Mouse (Mus musculus): Measurements from ENCODE around the gene Lat. TPM values are rescaled to one million over a fixed set of nuclear protein-coding genes. Genes with fewer than 3 reads are reported as not detected.
"Not testable (repeated sequence)": the region's sequence is repeated elsewhere in the genome, so short reads cannot be mapped to it uniquely, and the experiment has no call there.

Gene Lat
- total RNA-seq, 2 experiments from 2014 or later = 0.84 to 1.6 TPM

GRCm38 (mm10) chr7:126339521-126339971 lies 29.8 kb downstream of the Lat start:
- DNase-seq = peak in 1 of 2 experiments; percentile 10
- intact Hi-C loops (cut with DNase I) = no loop called here

- DNase-seq = no peak
- intact Hi-C loops (cut with DNase I) = no loop called here
These were observed 30.5 kb downstream of the Lat start for GRCm38 (mm10) chr7:126338906-126339305.

- intact Hi-C loops (cut with DNase I) = no loop called here
- DNase-seq = no peak
These were observed 33.8 kb downstream of the Lat start for GRCm38 (mm10) chr7:126335556-126335955.

GRCm38 (mm10) chr7:126332691-126333090 lies 36.7 kb downstream of the Lat start:
- intact Hi-C loops (cut with DNase I) = no loop called here
- DNase-seq = no peak

GRCm38 (mm10) chr7:126330693-126331092 lies 38.7 kb downstream of the Lat start:
- DNase-seq = no peak
- intact Hi-C loops (cut with DNase I) = no loop called here

- DNase-seq = no peak
- intact Hi-C loops (cut with DNase I) = no loop called here
These were observed 39.3 kb downstream of the Lat start for GRCm38 (mm10) chr7:126329907-126330645.

- intact Hi-C loops (cut with DNase I); DNase-seq: not testable (repeated sequence)
These were observed 40.5 kb downstream of the Lat start for GRCm38 (mm10) chr7:126328848-126329247.

- not testable (repeated sequence) for DNase-seq
- intact Hi-C loops (cut with DNase I) = loop anchor here (2.0 kb wide), 1 partner anchor 203 kb away; no protein-coding TSS in a partner anchor
These were observed 43.6 kb downstream of the Lat start for GRCm38 (mm10) chr7:126325576-126326273.

GRCm38 (mm10) chr7:126324791-126325190 lies 44.6 kb downstream of the Lat start:
- peak; percentile 7 to 15 for DNase-seq
- intact Hi-C loops (cut with DNase I) = loop anchor here (2.0 kb wide), 1 partner anchor 204 kb away; no protein-coding TSS in a partner anchor

GRCm38 (mm10) chr7:126323729-126324128 lies 45.6 kb downstream of the Lat start:
- peak; percentile 79 to 89 for DNase-seq
- intact Hi-C loops (cut with DNase I) = loop anchor here (1.0 to 2.0 kb wide), 2 partner anchors 55 to 205 kb away; no protein-coding TSS in a partner anchor

- intact Hi-C loops (cut with DNase I) = no loop called here
- no peak for DNase-seq
These were observed 55.1 kb downstream of the Lat start for GRCm38 (mm10) chr7:126314273-126314672.

Small RNAs within 50 kb of the gene (microRNA-seq; reads per million reads assigned to microRNA genes)
- gene Mir7058 = 0 to 0.24 reads per million in 2 experiments

Other genes with a start within 250 kb of the Lat start
- gene Xpo6, start 169.1 kb downstream of the Lat start, total RNA-seq (2021) = 10 to 100 TPM; 39.7 to 41.4 TPM
- gene Sbk1, start 97.0 kb downstream of the Lat start, total RNA-seq (2021) = 10 to 100 TPM; 68.7 to 77.1 TPM
- 10 to 100 TPM; 34.8 to 41.2 TPM for gene Spns1, start 7.9 kb upstream of the Lat start, total RNA-seq (2021)
- gene Nfatc2ip, start 27.2 kb upstream of the Lat start, total RNA-seq (2021) = 1 to 10 TPM; 6.1 to 7.0 TPM
- gene Cd19, start 45.3 kb upstream of the Lat start, total RNA-seq (2021) = 1 to 10 TPM in 1 of 2 experiments, under 1 TPM in 1; 0.50 to 1.2 TPM
- gene Rabep2, start 59.2 kb upstream of the Lat start, total RNA-seq (2021) = 10 to 100 TPM; 10.9 to 12.5 TPM
- gene Atp2a1, start 93.5 kb upstream of the Lat start, total RNA-seq (2021) = under 1 TPM; 0.77 to 0.82 TPM
- 10 to 100 TPM; 46.1 to 46.7 TPM for gene Sh2b1, start 105.9 kb upstream of the Lat start, total RNA-seq (2021)
- gene Tufm, start 117.8 kb upstream of the Lat start, total RNA-seq (2021) = 100 to 1,000 TPM; 245 to 251 TPM
- gene Atxn2l, start 133.9 kb upstream of the Lat start, total RNA-seq (2021) = 10 to 100 TPM; 54.2 to 54.5 TPM
- gene Eif3c, start 196.8 kb upstream of the Lat start, total RNA-seq (2021) = 100 to 1,000 TPM; 149 to 159 TPM
- gene Apobr, start 215.4 kb upstream of the Lat start, total RNA-seq (2021) = under 1 TPM; 0.69 to 0.81 TPM
- gene Cln3, start 216.2 kb upstream of the Lat start, total RNA-seq (2021) = 10 to 100 TPM; 14.7 to 16.6 TPM
- not detected for gene Il27, start 225.4 kb upstream of the Lat start, total RNA-seq (2021)

Measured in heart, postnatal 10 days (tissue).